Mouse (Mus musculus): ENCODE results near the gene Plppr4.

DNA sequence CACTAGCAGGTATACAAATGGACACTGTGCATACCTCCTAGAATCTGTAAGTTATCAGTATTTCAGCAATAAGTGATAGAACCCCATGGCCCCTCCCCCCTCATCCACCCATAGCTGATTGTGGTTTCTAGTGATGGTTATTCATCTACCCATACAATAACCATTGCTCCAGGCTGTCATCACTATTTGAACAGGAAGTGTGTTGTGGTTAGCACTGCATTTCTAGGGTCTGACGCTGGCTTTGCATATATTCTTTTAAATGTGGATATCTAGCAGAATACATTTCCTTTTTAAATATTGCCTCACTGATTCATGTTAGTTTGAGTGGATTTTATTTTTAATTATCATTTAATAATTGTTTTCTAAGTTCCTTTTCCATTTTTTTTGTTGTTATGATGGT is 62.9 kb downstream of the Plppr4 start:
- TF ChIP-seq POLR2A (IDR thresholded peaks at IDR 0.05; ENCODE audit: borderline replicate concordance, extremely low read depth, low read depth, low read length) (no peak), CTCF (IDR thresholded peaks at IDR 0.05; ENCODE audit: insufficient read depth, low read length) (no peak)
